Mouse (Mus musculus): Measurements from ENCODE around the gene Krcc1.

GRCm38 (mm10) chr6:71270301-71271056 lies 998 bp upstream of the Krcc1 start:
- TF ChIP-seq CTCF (IDR thresholded peaks at IDR 0.05; ENCODE audit: low read depth) (no peak), EP300 (IDR thresholded peaks at IDR 0.05; ENCODE audit: low read depth) (no peak)
